Mouse (Mus musculus) stomach, postnatal 0 days (tissue): ENCODE measurements at regions not wholly inside any gene's neighbourhood (a gene's known extent, or its start where the extent isn't known, plus 50 kb on each side); places are given as distances from the start of the nearest gene placed in this dataset.

ENCODE experiments used
- CTCF ChIP-seq: IDR thresholded peaks from 2 replicates; pipeline ENCODE4 v1.5.1; 2016; ENCODE audit warnings: antibody characterized with exemption, low read depth, mild to moderate bottlenecking, moderate library complexity
- EP300 ChIP-seq: optimal IDR thresholded peaks from 2 replicates; pipeline ENCODE3; 2016; ENCODE audit warnings: antibody characterized with exemption

GRCm38 (mm10) chr2:133346789-133347424, 205.1 kb upstream of the Bmp2 start:
- TF ChIP-seq CTCF (no peak), EP300 (no peak)
